Mouse (Mus musculus): ENCODE measurements at regions not wholly inside any gene's neighbourhood (a gene's known extent, or its start where the extent isn't known, plus 50 kb on each side); places are given as distances from the start of the nearest gene placed in this dataset.
A peak's percentile ranks its signal among the peaks of the same experiment; 100 is the strongest.

DNA sequence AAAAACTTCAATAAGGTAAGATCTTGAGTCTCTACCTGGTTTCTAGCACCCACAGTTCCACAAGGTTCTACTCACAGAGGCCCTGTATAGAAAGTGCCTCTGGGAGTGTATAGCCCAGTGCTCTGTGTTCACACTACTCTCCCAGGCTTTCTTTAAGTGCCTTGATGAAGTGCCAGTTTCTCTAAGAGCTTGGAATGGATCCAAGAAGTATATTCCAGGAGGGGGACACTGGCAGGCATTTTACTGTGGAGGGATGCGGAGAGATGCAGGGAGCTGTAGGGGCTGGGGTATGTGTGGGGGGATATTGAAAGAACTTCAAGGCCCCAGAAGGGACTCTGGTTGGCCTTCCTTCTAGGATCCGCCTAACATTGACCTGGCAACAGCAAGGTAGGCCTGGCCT is 204.9 kb downstream of the 1500009L16Rik start:
- Histone ChIP-seq H3K4me2 (ENCODE audit: low read length) (no peak overlapping the region), H3K27me3 (ENCODE audit: control insufficient read depth, insufficient read depth, low read length) (no peaks in the 10 kb centered on the region), H3K4me3 (ENCODE audit: control insufficient read depth in 1 of 2, insufficient read depth in 1 of 2, low read depth in 1 of 2, low read length in 2 of 2) (no peak overlapping the region), H3K9ac (ENCODE audit: low read length) (no peak overlapping the region), H3K36me3 (ENCODE audit: control insufficient read depth, insufficient read depth, low read length) (no peaks in the 10 kb centered on the region), H3K4me1 (ENCODE audit: control insufficient read depth in 2 of 2, insufficient read depth in 2 of 2, low read length in 2 of 2) (no peaks in the 10 kb centered on the region), H3K9me3 (ENCODE audit: control insufficient read depth, low read length) (no peaks in the 10 kb centered on the region), H3K27ac (replicated peaks in 1 of 2; ENCODE audit: control insufficient read depth in 1 of 2, insufficient read depth in 1 of 2, low read depth in 2 of 2, low read length in 2 of 2) (no peak overlapping the region)
- ATAC-seq (ENCODE audit: insufficient number of reproducible peaks, insufficient read depth, low FRiP score, low read depth), result no peak
- 79% methylated on average over 2 of the region's 2 CpGs for WGBS

DNA sequence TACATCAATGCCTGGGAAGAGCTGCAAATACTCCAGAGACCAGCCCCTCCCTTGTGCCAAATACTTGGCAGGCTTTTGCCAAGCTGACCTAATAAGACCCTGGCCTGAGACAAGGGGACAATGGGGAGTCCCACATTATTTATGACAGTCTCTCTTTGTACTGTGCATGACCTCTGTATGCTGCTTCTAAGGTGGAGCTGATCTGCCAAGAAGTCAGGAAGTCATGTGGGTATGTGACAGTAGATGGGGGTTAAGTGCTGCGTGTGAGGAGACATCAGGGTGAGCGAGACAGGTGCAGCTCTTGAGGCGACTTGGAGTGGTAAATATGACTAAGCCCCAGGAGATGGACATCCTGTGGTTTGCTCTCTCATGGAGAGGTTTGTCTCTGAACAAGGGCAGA is 209.1 kb downstream of the 1500009L16Rik start:
- Histone ChIP-seq H3K9ac (ENCODE audit: low read length) (no peak overlapping the region), H3K4me2 (ENCODE audit: low read length) (no peak overlapping the region), H3K9me3 (ENCODE audit: control insufficient read depth, low read length) (no peaks in the 10 kb centered on the region), H3K4me1 (ENCODE audit: control insufficient read depth in 2 of 2, insufficient read depth in 2 of 2, low read length in 2 of 2) (no peaks in the 10 kb centered on the region), H3K27me3 (ENCODE audit: control insufficient read depth, insufficient read depth, low read length) (no peaks in the 10 kb centered on the region), H3K27ac (replicated peaks in 1 of 2; ENCODE audit: control insufficient read depth in 1 of 2, insufficient read depth in 1 of 2, low read depth in 2 of 2, low read length in 2 of 2) (no peak overlapping the region), H3K36me3 (ENCODE audit: control insufficient read depth, insufficient read depth, low read length) (no peaks in the 10 kb centered on the region), H3K4me3 (ENCODE audit: control insufficient read depth in 1 of 2, insufficient read depth in 1 of 2, low read depth in 1 of 2, low read length in 2 of 2) (no peak overlapping the region)
- 65% methylated on average over 3 of the region's 3 CpGs for WGBS
- ATAC-seq (ENCODE audit: insufficient number of reproducible peaks, insufficient read depth, low FRiP score, low read depth), result no peak

DNA sequence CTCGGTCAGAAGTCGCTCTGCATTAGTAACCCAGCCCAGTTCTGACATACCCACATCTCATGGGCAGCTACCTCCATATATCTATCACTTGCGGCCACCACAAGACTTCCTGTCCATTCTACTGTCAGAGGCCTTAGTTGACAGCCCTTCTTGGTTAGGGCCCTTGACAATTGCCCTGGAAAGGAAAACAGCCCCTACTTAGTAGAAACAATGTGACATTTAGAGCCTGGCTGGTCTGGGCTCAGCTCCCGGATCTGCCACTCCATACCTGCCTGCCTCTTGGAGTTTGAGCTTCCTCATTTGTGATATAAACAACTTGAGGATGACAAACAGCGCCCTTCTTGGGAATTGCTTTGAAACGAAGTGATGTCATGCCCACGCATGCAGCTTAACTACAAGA is 210.5 kb downstream of the 1500009L16Rik start:
- no peak overlapping the region for H3K27ac ChIP-seq (replicated peaks in 1 of 2; ENCODE audit: control insufficient read depth in 1 of 2, insufficient read depth in 1 of 2, low read depth in 2 of 2, low read length in 2 of 2)
- H3K9ac ChIP-seq (ENCODE audit: low read length), result no peak overlapping the region
- 74% methylated on average over 7 of the region's 7 CpGs for WGBS
- H3K4me3 ChIP-seq (ENCODE audit: control insufficient read depth in 1 of 2, insufficient read depth in 1 of 2, low read depth in 1 of 2, low read length in 2 of 2), result no peak overlapping the region
- no peak overlapping the region for H3K4me2 ChIP-seq (ENCODE audit: low read length)
- ATAC-seq (ENCODE audit: insufficient number of reproducible peaks, insufficient read depth, low FRiP score, low read depth), result no peak
- H3K9me3 ChIP-seq (ENCODE audit: control insufficient read depth, low read length), result no peaks in the 10 kb centered on the region
- H3K4me1 ChIP-seq (ENCODE audit: control insufficient read depth in 2 of 2, insufficient read depth in 2 of 2, low read length in 2 of 2), result peaks cover 3 to 4% of the 10 kb centered on the region in 2 experiments; a peak in 2 of 4 replicates
- H3K27me3 ChIP-seq (ENCODE audit: control insufficient read depth, insufficient read depth, low read length), result no peaks in the 10 kb centered on the region
- no peaks in the 10 kb centered on the region for H3K36me3 ChIP-seq (ENCODE audit: control insufficient read depth, insufficient read depth, low read length)

DNA sequence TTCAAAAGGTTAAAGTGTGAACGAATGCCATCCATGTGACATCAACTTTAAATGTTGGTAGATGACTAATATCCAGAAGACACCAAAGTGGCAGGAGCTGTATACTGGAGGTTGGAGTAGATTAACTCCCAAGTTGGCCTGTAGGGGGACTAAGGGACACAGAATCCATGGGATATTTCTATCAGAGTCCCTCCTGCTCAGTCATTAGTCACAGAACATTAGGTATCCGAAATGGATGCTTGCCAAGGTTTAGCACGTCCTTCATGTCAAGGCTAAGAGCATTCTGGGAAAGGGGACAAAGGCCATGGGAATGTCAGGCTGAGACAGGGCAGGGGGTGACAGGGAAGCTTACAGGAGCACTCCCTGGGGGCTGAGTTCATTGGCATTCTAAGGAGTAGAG is 211.8 kb downstream of the 1500009L16Rik start:
- Histone ChIP-seq H3K9ac (ENCODE audit: low read length) (no peak overlapping the region), H3K4me3 (ENCODE audit: control insufficient read depth in 1 of 2, insufficient read depth in 1 of 2, low read depth in 1 of 2, low read length in 2 of 2) (no peak overlapping the region), H3K36me3 (ENCODE audit: control insufficient read depth, insufficient read depth, low read length) (no peaks in the 10 kb centered on the region), H3K27me3 (ENCODE audit: control insufficient read depth, insufficient read depth, low read length) (no peaks in the 10 kb centered on the region), H3K4me1 (ENCODE audit: control insufficient read depth in 2 of 2, insufficient read depth in 2 of 2, low read length in 2 of 2) (peaks cover 3 to 4% of the 10 kb centered on the region in 2 experiments; a peak in 2 of 4 replicates), H3K4me2 (ENCODE audit: low read length) (no peak overlapping the region), H3K9me3 (ENCODE audit: control insufficient read depth, low read length) (no peaks in the 10 kb centered on the region), H3K27ac (replicated peaks in 1 of 2; ENCODE audit: control insufficient read depth in 1 of 2, insufficient read depth in 1 of 2, low read depth in 2 of 2, low read length in 2 of 2) (no peak overlapping the region)
- WGBS, result 59% methylated on average over 3 of the region's 3 CpGs
- no peak for ATAC-seq (ENCODE audit: insufficient number of reproducible peaks, insufficient read depth, low FRiP score, low read depth)

DNA sequence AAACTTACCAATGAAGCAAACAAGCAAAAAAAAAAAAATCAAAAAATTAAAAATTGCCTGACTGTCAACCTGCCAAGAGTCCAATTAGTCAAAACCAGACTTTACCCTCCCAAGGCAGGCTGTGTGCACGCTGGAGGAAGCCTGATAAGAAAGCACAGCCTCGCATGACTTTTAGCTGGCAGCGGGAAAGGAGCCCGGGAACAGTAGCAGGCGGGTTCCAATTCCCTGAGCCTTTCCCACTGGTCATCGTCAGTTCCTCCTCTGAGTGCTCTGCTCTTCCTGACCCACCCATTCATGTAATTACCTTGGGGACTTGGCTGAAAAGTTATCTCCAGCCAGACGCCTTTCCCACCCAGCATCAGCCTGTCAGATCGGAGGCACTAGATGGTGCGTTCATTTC is 214.5 kb downstream of the 1500009L16Rik start:
- no peaks in the 10 kb centered on the region for H3K9me3 ChIP-seq (ENCODE audit: control insufficient read depth, low read length)
- peaks cover 3 to 4% of the 10 kb centered on the region in 2 experiments; a peak in 2 of 4 replicates for H3K4me1 ChIP-seq (ENCODE audit: control insufficient read depth in 2 of 2, insufficient read depth in 2 of 2, low read length in 2 of 2)
- no peak overlapping the region for H3K4me3 ChIP-seq (ENCODE audit: control insufficient read depth in 1 of 2, insufficient read depth in 1 of 2, low read depth in 1 of 2, low read length in 2 of 2)
- H3K9ac ChIP-seq (ENCODE audit: low read length), result no peak overlapping the region
- 0 out of 4 replicates have a peak overlapping the region, but pooled peaks of 1 of the 2 experiments have one; percentile 41 for H3K27ac ChIP-seq (replicated peaks in 1 of 2; ENCODE audit: control insufficient read depth in 1 of 2, insufficient read depth in 1 of 2, low read depth in 2 of 2, low read length in 2 of 2)
- no peak overlapping the region for H3K4me2 ChIP-seq (ENCODE audit: low read length)
- H3K27me3 ChIP-seq (ENCODE audit: control insufficient read depth, insufficient read depth, low read length), result no peaks in the 10 kb centered on the region
- 20% methylated on average over 9 of the region's 9 CpGs for WGBS
- H3K36me3 ChIP-seq (ENCODE audit: control insufficient read depth, insufficient read depth, low read length), result no peaks in the 10 kb centered on the region
- ATAC-seq (ENCODE audit: insufficient number of reproducible peaks, insufficient read depth, low FRiP score, low read depth), result no peak

DNA sequence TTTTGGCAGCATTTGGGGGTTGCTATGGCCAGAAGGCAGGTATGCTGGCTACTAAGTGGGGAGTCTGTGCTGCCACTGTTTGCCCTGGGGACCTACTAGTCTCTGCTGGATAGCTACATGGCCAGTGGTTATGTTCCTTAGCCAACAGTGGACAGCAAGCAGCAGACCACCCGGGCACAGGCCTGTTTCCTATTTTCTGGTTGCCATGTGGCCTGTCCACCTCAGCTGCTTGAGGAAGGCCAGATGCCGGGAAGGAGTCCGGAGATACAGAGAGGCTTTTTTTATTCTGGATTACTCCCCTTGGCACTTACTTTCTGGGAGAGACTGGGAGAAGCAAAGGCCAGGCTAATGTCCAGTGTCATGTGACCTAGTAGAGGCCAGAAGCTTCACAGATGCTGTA is 219.4 kb downstream of the 1500009L16Rik start:
- Histone ChIP-seq H3K4me1 (ENCODE audit: control insufficient read depth in 2 of 2, insufficient read depth in 2 of 2, low read length in 2 of 2) (peaks cover 2 to 5% of the 10 kb centered on the region in 2 experiments; a peak in 2 of 4 replicates), H3K9ac (ENCODE audit: low read length) (no peak overlapping the region), H3K27me3 (ENCODE audit: control insufficient read depth, insufficient read depth, low read length) (no peaks in the 10 kb centered on the region), H3K9me3 (ENCODE audit: control insufficient read depth, low read length) (no peaks in the 10 kb centered on the region), H3K36me3 (ENCODE audit: control insufficient read depth, insufficient read depth, low read length) (no peaks in the 10 kb centered on the region), H3K27ac (replicated peaks in 1 of 2; ENCODE audit: control insufficient read depth in 1 of 2, insufficient read depth in 1 of 2, low read depth in 2 of 2, low read length in 2 of 2) (no peak overlapping the region), H3K4me2 (ENCODE audit: low read length) (no peak overlapping the region), H3K4me3 (ENCODE audit: control insufficient read depth in 1 of 2, insufficient read depth in 1 of 2, low read depth in 1 of 2, low read length in 2 of 2) (no peak overlapping the region)
- 23% methylated on average over 3 of the region's 3 CpGs for WGBS
- no peak for ATAC-seq (ENCODE audit: insufficient number of reproducible peaks, insufficient read depth, low FRiP score, low read depth)

DNA sequence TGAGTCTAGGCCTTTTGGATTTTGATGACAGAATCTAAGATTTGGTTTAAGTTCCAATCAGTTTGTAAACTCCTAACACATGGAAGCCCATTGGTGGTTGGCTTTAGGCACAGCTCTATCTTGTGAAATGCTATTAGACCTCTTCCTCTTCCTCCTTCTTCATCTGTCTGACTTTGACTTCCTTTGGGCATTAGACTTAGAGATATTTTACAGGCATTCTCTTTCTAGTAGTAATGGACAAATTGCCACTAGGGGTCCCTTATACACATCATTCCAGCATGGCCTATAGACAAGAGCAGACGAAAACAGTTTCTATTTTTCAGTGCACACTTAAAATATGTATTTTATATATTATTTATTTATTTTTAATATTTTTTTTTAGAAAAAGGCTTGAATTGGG is 221.5 kb downstream of the 1500009L16Rik start:
- Histone ChIP-seq H3K27me3 (ENCODE audit: control insufficient read depth, insufficient read depth, low read length) (no peaks in the 10 kb centered on the region), H3K4me1 (ENCODE audit: control insufficient read depth in 2 of 2, insufficient read depth in 2 of 2, low read length in 2 of 2) (peaks cover 0 to 2% of the 10 kb centered on the region in 2 experiments; a peak in 1 of 4 replicates), H3K4me2 (ENCODE audit: low read length) (no peak overlapping the region), H3K4me3 (ENCODE audit: control insufficient read depth in 1 of 2, insufficient read depth in 1 of 2, low read depth in 1 of 2, low read length in 2 of 2) (no peak overlapping the region), H3K9me3 (ENCODE audit: control insufficient read depth, low read length) (no peaks in the 10 kb centered on the region), H3K9ac (ENCODE audit: low read length) (no peak overlapping the region), H3K36me3 (ENCODE audit: control insufficient read depth, insufficient read depth, low read length) (no peaks in the 10 kb centered on the region), H3K27ac (replicated peaks in 1 of 2; ENCODE audit: control insufficient read depth in 1 of 2, insufficient read depth in 1 of 2, low read depth in 2 of 2, low read length in 2 of 2) (no peak overlapping the region)
- no peak for ATAC-seq (ENCODE audit: insufficient number of reproducible peaks, insufficient read depth, low FRiP score, low read depth)
- 73% methylated on average over 1 of the region's 1 CpGs for WGBS

DNA sequence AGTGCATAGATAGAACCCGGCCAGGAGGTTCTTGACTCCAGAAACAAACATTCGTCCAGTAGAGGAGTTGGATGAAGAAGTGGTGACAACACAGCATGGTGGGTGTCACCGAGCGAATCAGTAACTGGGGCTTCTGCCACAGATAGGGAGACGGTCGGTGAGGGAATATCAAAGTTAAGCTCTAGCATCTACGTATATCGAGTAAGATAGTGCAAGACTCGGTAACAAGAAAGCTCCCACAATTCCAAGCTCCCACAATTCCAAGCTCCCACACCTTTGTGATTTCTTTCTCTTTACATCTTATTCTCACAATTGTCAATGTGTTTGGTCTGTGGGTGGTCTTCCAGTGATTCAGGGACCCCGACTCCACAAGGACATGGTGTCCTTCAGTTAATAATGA is 222.2 kb downstream of the 1500009L16Rik start:
- Histone ChIP-seq H3K4me2 (ENCODE audit: low read length) (no peak overlapping the region), H3K4me1 (ENCODE audit: control insufficient read depth in 2 of 2, insufficient read depth in 2 of 2, low read length in 2 of 2) (peaks cover 0 to 2% of the 10 kb centered on the region in 2 experiments; a peak in 1 of 4 replicates), H3K9ac (ENCODE audit: low read length) (no peak overlapping the region), H3K9me3 (ENCODE audit: control insufficient read depth, low read length) (no peaks in the 10 kb centered on the region), H3K4me3 (ENCODE audit: control insufficient read depth in 1 of 2, insufficient read depth in 1 of 2, low read depth in 1 of 2, low read length in 2 of 2) (no peak overlapping the region), H3K27me3 (ENCODE audit: control insufficient read depth, insufficient read depth, low read length) (no peaks in the 10 kb centered on the region), H3K36me3 (ENCODE audit: control insufficient read depth, insufficient read depth, low read length) (no peaks in the 10 kb centered on the region), H3K27ac (replicated peaks in 1 of 2; ENCODE audit: control insufficient read depth in 1 of 2, insufficient read depth in 1 of 2, low read depth in 2 of 2, low read length in 2 of 2) (no peak overlapping the region)
- WGBS, result 89% methylated on average over 10 of the region's 10 CpGs
- no peak for ATAC-seq (ENCODE audit: insufficient number of reproducible peaks, insufficient read depth, low FRiP score, low read depth)
